Mouse (Mus musculus): Measurements from ENCODE around the gene Calr4.

GRCm38 (mm10) chr4:109255321-109255720 lies 21.0 kb downstream of the Calr4 start:
- TF ChIP-seq CTCF (conservative IDR thresholded peaks at IDR 0.05 in 1 of 2, IDR thresholded peaks at IDR 0.05 in 1 of 2; ENCODE audit: low read depth in 2 of 2, low read length in 2 of 2) (no peak), ZNF384 (IDR thresholded peaks at IDR 0.05; ENCODE audit: low read depth, low read length) (no peak), JUND (conservative IDR thresholded peaks at IDR 0.05; ENCODE audit: low read depth, low read length) (no peak), ZC3H11A (IDR thresholded peaks at IDR 0.05; ENCODE audit: low read depth, low read length) (no peak), MAX (IDR thresholded peaks at IDR 0.05; ENCODE audit: low read length) (no peak), EP300 (IDR thresholded peaks at IDR 0.05; ENCODE audit: low read length) (no peak), POLR2A (IDR thresholded peaks at IDR 0.05; ENCODE audit: low read depth, low read length) (no peak), ZMIZ1 (IDR thresholded peaks at IDR 0.05; ENCODE audit: low read depth, low read length) (no peak), MYC (IDR thresholded peaks at IDR 0.05; ENCODE audit: low read depth, low read length) (no peak), HCFC1 (IDR thresholded peaks at IDR 0.05; ENCODE audit: low read depth, low read length) (no peak)
